Mouse (Mus musculus): Measurements from ENCODE around the gene Helz2. TPM values are rescaled to one million over a fixed set of nuclear protein-coding genes. Genes with fewer than 3 reads are reported as not detected.

Gene Helz2
- total RNA-seq, 2 experiments from 2014 or later: 16.7 to 17.1 TPM

- DNase-seq (ENCODE audit: low spot score in 2 of 2): no peak
Measured at GRCm38 (mm10) chr2:181238861-181239260, 3.0 kb downstream of the Helz2 start.

DNA sequence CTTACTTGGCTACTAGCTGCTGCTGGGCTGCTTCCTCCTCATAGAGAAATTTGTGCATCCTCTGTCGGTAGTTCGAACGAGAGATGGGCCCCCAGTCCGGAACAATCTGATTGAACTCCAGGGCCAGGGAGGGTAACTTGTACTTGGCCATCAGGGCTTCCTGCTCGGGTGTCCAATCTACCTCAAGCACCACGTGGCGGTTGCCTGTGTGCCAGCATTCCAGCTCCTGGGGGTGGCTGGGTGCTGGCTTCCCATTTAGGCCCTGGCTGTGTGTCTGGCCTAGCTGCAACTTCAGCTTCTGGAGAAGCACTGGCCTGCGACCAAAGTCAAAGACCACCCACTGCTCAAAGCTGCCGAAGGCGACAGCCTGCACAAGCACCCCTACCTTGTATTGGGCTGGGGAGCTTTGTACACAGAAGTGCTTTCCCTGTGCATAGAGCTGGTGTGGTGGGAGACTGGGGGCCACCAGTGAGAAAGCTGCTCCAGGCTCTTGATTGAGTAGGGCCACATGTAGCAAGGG is 3.7 kb downstream of the Helz2 start:
- no peak for DNase-seq (ENCODE audit: low spot score in 2 of 2)

- no peak for DNase-seq (ENCODE audit: low spot score in 2 of 2)
Measured at GRCm38 (mm10) chr2:181237251-181238014, 4.4 kb downstream of the Helz2 start.

DNA sequence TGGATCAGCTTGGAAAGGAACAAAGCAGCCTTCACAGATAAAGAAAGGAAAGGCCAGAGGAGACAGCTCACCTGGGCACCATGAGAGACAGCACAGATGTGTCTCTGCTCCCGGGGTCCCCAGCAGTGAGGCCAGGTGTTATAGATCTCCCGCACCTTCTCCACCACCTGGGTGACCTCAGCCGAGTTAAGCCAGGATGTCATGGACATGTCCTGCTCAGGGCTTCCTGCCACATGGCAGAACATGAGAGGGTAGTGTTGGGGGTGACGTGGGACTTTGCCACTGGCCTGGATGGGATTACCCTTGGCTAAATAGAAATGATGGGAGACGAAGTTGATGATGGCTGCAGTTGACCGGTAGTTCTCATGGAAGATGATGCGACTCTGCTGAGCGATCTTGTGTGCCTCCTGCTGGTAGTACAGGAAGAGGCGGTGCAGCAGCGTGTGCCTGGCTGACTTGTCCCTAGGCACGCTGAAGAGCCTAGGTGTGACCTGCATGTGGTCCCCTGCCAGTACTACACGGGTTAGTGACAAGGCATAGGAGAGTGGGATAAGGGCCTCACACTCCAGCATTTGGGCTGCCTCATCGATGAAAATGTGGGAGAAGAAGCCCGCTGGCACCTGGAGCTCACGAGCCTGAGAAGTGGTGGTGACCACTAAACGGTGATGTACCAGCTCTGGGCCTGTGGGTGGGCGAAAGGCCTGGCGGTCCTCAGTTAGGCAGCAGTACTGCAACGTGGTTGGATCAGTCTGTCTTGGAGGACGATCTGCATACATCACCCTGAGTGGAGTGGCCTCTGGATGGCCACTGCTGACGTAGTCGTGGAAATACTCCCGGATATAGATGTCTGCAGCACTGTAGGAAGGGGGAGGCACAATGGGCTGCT is 5.9 kb downstream of the Helz2 start:
- DNase-seq (ENCODE audit: low spot score in 2 of 2): no peak

DNA sequence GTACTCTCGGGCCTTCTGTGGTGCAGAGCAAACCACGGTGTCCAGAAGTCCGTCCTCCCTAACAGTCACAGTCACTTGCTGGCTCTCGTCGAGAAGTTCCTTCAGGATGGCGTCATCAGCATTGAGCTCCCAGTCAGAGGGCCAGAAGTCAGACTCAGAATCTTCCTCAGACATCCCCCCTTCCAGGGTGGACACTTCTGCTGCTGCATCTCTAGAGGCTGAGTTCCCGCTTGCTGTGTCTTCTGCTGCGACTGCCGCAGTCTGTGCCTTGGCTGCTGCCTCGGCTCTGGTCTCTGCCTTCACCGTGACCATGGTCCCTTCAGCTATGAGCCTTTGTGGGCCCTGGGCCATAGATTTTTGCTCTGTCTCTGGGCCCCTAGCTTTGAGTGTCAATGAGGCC is 7.1 kb downstream of the Helz2 start:
- DNase-seq (ENCODE audit: low spot score in 2 of 2): no peak

DNA sequence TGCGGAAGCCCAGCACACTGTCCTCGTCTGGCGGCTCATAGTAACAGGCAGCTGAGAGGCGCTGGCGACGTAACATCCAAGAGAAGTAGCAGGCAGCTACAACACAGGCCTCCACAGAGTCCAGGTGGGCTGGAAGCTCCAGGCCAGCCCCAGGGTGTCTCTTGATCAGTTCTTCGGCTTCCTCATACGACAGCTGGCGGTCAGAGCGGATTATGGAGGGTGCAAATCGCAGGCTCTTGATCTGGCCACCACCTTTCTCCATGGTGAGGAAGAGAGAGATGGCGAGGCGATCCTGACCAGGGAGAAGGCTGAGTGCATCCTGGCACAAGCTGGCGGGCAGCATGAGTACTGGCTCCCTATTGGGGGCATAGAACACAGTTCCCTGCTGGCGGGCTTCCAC is 8.4 kb downstream of the Helz2 start:
- no peak for DNase-seq (ENCODE audit: low spot score in 2 of 2)

- no peak for DNase-seq (ENCODE audit: low spot score in 2 of 2)
Measured at GRCm38 (mm10) chr2:181231171-181231570, 10.7 kb downstream of the Helz2 start.

DNA sequence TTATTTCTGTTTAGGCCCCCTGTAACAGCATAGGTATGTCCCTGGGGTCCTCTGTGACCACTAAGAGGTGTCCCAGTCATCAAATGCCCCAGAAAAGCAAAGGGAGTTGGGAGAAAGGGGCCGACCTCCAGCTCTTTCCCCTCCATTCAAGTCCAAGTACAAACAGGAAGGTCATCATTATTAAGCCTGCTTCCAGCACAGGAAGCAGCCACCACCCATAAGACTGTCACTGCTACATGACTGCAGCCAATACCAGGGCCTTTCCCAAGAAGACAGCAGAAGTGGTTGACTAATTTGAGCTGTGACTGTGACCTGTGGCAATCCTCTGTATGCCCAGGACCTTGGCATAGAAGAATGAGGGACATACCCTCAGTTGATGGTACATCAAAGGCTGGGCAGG is 13.5 kb downstream of the Helz2 start:
- DNase-seq (ENCODE audit: low spot score in 2 of 2): no peak

DNA sequence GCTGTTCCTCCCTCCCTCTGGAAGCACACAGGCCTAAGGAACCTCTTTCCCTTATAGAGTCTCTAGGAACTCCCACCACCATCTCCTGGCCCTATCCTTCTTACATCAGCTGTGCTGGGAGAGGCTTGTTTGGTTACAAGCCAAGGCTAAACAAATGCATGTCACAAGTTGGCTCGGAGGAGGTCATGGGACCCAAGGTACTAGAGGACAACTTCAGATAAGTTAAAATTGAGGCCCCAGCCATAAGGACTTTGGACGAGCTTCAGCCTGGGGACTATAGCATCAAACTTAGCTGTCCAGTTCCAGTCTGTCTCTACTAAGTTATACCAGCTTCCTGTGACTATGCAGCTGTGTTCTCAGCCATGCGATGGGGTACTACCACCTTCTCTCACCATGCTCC is 14.7 kb downstream of the Helz2 start:
- DNase-seq (ENCODE audit: low spot score in 2 of 2): no peak

- no peak for DNase-seq (ENCODE audit: low spot score in 2 of 2)
Measured at GRCm38 (mm10) chr2:181224994-181225393, 16.8 kb downstream of the Helz2 start.

DNA sequence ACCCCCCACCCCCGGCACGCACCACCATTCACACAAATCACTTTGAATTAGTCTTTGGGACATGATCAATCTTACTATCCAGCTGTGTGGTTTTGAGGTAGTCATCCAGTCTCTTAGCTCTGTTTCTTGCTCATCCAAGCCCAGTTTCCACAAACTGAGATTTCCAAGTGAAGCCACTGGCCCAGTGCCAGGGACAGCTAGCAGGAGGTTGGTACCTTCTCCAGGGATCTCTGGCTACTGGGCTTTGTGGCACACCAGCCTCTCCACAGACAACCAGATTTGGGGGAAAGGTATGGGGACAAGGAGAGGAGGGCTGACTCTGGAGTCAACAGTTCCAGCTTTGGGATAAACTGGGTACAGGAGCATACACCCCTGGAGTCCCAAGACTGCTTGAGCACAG is 21.5 kb downstream of the Helz2 start:
- no peak for DNase-seq (ENCODE audit: low spot score in 2 of 2)

DNA sequence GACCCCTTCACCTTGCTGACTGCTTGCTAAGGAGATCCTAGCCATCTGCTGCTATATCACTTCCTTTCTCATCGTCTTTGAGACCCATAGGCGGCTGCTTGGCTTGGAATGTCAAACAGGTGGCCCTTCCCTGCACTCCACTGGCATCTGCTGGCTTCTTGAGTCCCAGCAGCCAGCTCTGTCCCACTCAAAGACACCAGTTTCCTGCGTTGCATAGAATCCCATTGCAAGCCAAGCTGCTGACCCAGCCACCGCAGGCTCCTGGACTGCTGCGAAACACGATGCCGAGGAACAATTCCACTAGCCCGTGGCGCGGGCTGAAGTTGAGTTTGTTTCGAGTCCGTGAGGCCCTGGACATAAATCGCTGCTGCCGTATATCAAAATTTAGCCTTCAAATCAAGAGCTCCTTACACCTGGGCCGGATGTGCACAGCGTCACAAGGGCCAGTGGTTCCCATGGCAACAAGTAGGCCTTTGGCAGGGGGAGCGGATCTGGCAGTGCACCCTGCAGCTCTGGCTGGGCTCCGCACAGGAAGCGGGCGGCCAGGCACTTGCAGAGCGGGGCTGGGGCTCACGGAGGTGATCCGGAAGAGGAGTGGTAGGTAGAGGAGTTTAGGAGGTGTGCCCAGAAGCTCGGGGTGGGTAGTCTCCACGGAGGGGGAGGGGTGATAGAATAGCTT is 22.1 kb downstream of the Helz2 start, which contains the start of gene Fndc11:
Gene Fndc11 (plus strand): TSS at position 476 of the 679 bp plus-strand sequence.
- DNase-seq (ENCODE audit: low spot score in 2 of 2): peak; percentile 33 to 55

- DNase-seq (ENCODE audit: low spot score in 2 of 2): no peak
Measured at GRCm38 (mm10) chr2:181218881-181219485, 22.8 kb downstream of the Helz2 start.

- DNase-seq (ENCODE audit: low spot score in 2 of 2): no peak
Measured at GRCm38 (mm10) chr2:181216037-181216436, 25.8 kb downstream of the Helz2 start.

GRCm38 (mm10) chr2:181213021-181213445 is 28.8 kb downstream of the Helz2 start, which contains the start of gene Srms:
Gene Srms (minus strand): TSS chr2:181213185.
- no peak for DNase-seq (ENCODE audit: low spot score in 2 of 2)

DNA sequence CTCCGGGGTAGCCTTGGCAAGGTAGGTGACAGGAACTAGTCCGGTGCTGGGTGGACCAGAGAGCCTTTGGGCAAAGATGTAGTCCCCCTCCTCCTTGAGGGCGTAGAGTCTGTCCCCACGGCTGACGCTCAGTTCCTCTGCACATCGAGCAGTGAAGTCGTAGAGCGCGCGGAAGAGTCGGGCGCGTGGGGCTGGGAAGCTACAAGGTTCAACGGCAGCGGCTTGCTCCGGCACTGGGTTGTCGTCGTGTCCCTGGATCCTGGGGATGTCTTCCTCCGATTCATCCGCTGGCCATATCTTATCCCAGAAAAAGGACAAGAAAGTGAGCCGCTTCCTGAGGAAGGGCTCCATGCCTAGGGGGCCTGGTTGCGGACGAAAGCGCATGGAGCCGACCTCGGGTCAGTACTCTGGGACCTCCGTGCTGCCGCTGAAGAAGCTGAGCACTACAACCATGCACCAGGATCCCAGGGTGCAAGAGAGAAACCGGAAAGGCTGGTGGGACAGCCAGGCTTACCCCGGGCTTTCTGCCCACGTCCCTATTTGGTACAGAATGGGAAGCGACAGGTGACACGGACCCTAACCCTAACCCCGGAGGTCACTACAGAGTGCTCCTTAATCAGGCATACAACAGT is 29.3 kb downstream of the Helz2 start:
- DNase-seq (ENCODE audit: low spot score in 2 of 2): no peak

DNA sequence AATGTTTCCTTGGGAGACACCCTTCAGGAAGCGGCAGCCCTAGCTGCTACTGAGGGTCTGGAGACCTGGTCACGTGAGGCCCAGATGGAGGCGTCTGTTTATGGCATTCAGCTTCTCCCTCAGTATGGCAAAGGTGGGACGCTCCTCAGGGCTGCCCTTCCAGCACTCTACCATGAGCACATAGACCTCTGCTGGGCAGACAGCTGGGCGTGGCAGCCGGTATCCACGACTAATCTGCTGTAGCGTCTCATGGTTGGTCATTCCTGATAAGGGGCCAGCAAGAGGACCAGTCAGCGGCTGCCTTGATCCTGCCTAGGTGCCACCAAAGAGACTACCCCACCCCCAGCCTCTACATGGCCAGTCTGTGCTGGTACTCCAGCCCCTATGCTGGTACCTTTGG is 35.7 kb downstream of the Helz2 start:
- no peak for DNase-seq (ENCODE audit: low spot score in 2 of 2)

- DNase-seq (ENCODE audit: low spot score in 2 of 2): no peak
Measured at GRCm38 (mm10) chr2:181205678-181206077, 36.1 kb downstream of the Helz2 start.

DNA sequence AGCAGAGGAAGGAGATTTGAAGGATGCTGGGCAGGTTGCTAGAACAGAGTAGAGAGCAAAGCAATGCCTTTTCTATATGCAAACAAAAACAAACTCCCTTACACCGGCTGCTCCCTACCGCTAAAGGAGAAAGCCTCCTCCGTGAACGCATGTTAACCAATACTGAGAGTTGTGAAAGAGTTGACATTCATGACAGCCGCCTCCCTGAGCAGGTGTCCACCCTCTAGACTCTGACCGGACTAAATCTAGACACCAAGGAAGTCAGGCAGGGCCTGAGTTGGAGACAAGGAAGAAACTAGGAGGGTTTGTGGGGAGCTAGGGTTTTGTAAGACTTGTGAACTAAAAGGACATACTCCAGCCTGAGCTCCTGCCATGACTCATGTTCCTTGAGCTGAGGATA is 38.9 kb downstream of the Helz2 start:
- DNase-seq (ENCODE audit: low spot score in 2 of 2): no peak

GRCm38 (mm10) chr2:181202422-181202821 is 39.4 kb downstream of the Helz2 start, which contains the start of gene Ptk6:
Gene Ptk6 (minus strand): TSS chr2:181202789.
- DNase-seq (ENCODE audit: low spot score in 2 of 2): no peak
